Mouse (Mus musculus) megakaryocyte, embryonic 14.5 days (primary cell): Measurements from ENCODE around the gene Ly75.

Experiments used
- FLI1 ChIP-seq: IDR thresholded peaks from 2 replicates; pipeline ENCODE4 v1.6.1; 2012; ENCODE audit warnings: low read length, inconsistent platforms, mixed read lengths
- GATA1 ChIP-seq: IDR thresholded peaks from 3 replicates; pipeline ENCODE4 v1.6.1; 2012; ENCODE audit warnings: mixed read lengths, low read length, inconsistent platforms, borderline replicate concordance

DNA sequence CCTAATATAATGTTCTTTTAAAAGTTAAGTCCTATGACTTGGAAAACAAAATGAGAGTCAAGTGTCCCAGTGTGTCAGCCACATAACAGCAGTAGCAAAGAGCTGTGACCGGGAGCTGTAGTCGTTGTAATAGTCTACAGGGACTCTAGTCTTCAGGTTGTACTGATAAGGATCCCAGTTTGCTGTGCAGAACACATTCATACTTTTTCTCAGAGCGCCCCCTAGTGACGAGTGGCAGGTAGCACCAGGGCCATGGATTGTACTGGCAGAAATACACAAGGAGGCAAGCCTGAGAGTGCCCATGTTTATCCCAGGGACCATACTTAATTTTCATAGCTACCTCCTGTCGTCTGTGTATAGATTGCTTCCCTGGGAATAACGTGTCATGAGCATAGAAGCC, 35.0 kb upstream of the Ly75 start:
- TF ChIP-seq FLI1 (no peak), GATA1 (no peak)
